Comparison of ENCODE assay signal across 14 mouse cellular contexts in the genomic region with DNA sequence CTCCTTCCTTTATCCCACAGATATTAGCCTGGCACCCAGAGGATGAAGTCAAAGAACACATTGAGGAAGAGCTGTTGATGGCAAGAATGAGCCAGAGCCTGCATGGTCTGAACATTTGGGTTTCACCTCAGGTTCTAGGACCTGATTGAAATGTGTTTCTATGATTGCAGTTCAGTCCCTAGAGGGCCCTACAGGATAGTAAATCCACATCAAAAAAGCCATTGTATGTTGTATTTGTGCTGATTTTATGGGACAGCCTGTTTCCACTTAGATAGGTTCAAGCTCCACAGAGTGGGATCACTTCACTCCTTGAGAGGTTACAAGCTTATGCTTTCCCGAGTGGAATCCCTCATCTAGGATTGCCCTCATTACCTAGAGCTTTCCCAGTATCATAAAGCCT.
DNase-seq lines count a peak whose midpoint lies in the region; ATAC-seq and TF ChIP-seq lines count a peak whose summit lies in the region.
"Had no signal": no experiment of that assay in that cellular context is flagged by ENCODE, and none has a peak within 500 bp of the region (broad histone marks: within the 10 kb centered on the region; RNA-seq: fewer than 3 reads in every experiment).

No protein-coding gene starts in this region.

- ATAC-seq in heart, embryonic 12.5 days (ENCODE audit: insufficient number of reproducible peaks, low FRiP score), result no peak
- ATAC-seq in midbrain, embryonic 14.5 days (ENCODE audit: low FRiP score, low TSS enrichment), result no peak
- ATAC-seq in midbrain, embryonic 16.5 days, result no peak
- ATAC-seq in Patski, result no peak
- no peak for ATAC-seq in stomach, postnatal 0 days (ENCODE audit: low FRiP score, low TSS enrichment)
- ATAC-seq: intestine, embryonic 16.5 days had no signal

- CTCF ChIA-PET in Patski (lab: Charles Lee), result interaction anchor here (1.1 to 1.7 kb wide), 5 partner anchors 10 to 414 kb away, joined by 3 to 5 read pairs (median 3); no protein-coding TSS in a partner anchor

- no peaks in the 10 kb centered on the region for H3K27me3 ChIP-seq in heart, adult 2 months (ENCODE audit: control insufficient read depth, insufficient read depth, low read length)
- H3K27me3 ChIP-seq in heart, embryonic 12.5 days (replicated peaks), result no peaks in the 10 kb centered on the region
- H3K27me3 ChIP-seq in midbrain, embryonic 14.5 days (ENCODE audit: control insufficient read depth, insufficient read depth, low read length), result no peaks in the 10 kb centered on the region
- no peaks in the 10 kb centered on the region for H3K27me3 ChIP-seq in midbrain, embryonic 16.5 days (ENCODE audit: control insufficient read depth, insufficient read depth, low read depth, low read length)
- peaks cover 4% of the 10 kb centered on the region for H3K27me3 ChIP-seq in Patski
- H3K27me3 ChIP-seq in stomach, postnatal 0 days (ENCODE audit: control insufficient read depth, insufficient read depth, low read length), result no peaks in the 10 kb centered on the region
- H3K27me3 ChIP-seq: embryonic facial prominence, embryonic 13.5 days had no signal

- no peak overlapping the region for H3K27ac ChIP-seq in heart, adult 2 months
- no peak overlapping the region for H3K27ac ChIP-seq in heart, embryonic 12.5 days (ENCODE audit: poor library complexity, severe bottlenecking)
- H3K27ac ChIP-seq in midbrain, embryonic 14.5 days (replicated peaks; ENCODE audit: low read depth, low read length), result no peak overlapping the region
- no peak overlapping the region for H3K27ac ChIP-seq in midbrain, embryonic 16.5 days (ENCODE audit: low read length)
- H3K27ac ChIP-seq in stomach, postnatal 0 days (replicated peaks), result no peak overlapping the region
- H3K27ac ChIP-seq: embryonic facial prominence, embryonic 13.5 days had no signal

- in situ Hi-C loops in Patski (cut with MboI; ENCODE audit: low pct_unique_long_range_greater_than_20kb), result loop anchor here (25.0 kb wide), 1 partner anchor 1052 kb away; no protein-coding TSS in a partner anchor

- intact Hi-C loops in heart, adult 2 months (cut with DNase I), result no loop called here

- H3K4me3 ChIP-seq in heart, adult 2 months, result no peak overlapping the region
- no peak overlapping the region for H3K4me3 ChIP-seq in heart, embryonic 12.5 days
- no peak overlapping the region for H3K4me3 ChIP-seq in midbrain, embryonic 14.5 days (replicated peaks; ENCODE audit: low read depth, low read length)
- H3K4me3 ChIP-seq in midbrain, embryonic 16.5 days (ENCODE audit: low read depth, low read length), result no peak overlapping the region
- no peak overlapping the region for H3K4me3 ChIP-seq in stomach, postnatal 0 days (ENCODE audit: low read depth, low read length)
- H3K4me3 ChIP-seq: embryonic facial prominence, embryonic 13.5 days had no signal

- no peak for DNase-seq in heart, adult 2 months
- DNase-seq in midbrain, embryonic 14.5 days, result peak; percentile 17
- no peak for DNase-seq in Patski (ENCODE audit: low read depth, low spot score)
- DNase-seq in stomach, postnatal 0 days (ENCODE audit: low spot score), result no peak
- no peak for DNase-seq in thymus, postnatal 4 days
- DNase-seq in frontal cortex, postnatal 14 days (ENCODE audit: low spot score in 2 of 2), result no peak
- DNase-seq: cerebellum, adult 8-10 months; heart, postnatal 36 days; lung, postnatal 4 days; right cerebral cortex, postnatal 25 days had no signal

- WGBS in heart, adult 2 months, result 55% methylated on average over 1 of the region's 1 CpGs
- 50% methylated on average over 1 of the region's 1 CpGs for WGBS in heart, embryonic 12.5 days
- WGBS in midbrain, embryonic 14.5 days, result 62% methylated on average over 1 of the region's 1 CpGs
- WGBS in midbrain, embryonic 16.5 days, result 70% methylated on average over 1 of the region's 1 CpGs
- 81% methylated on average over 1 of the region's 1 CpGs for WGBS in stomach, postnatal 0 days

- TF ChIP-seq EP300 in heart, adult 2 months (IDR thresholded peaks at IDR 0.05; ENCODE audit: insufficient read depth, low read depth, low read length), result no peak
- no peak for TF ChIP-seq EP300 in stomach, postnatal 0 days (optimal IDR thresholded peaks at IDR 0.05)

- no peaks in the 10 kb centered on the region for H3K79me2 ChIP-seq in heart, adult 2 months (replicated peaks; ENCODE audit: control insufficient read depth, insufficient read depth, low read length)

- H3K9me3 ChIP-seq in heart, embryonic 12.5 days (replicated peaks), result no peaks in the 10 kb centered on the region
- no peaks in the 10 kb centered on the region for H3K9me3 ChIP-seq in midbrain, embryonic 14.5 days (ENCODE audit: control insufficient read depth, low read length)
- H3K9me3 ChIP-seq in midbrain, embryonic 16.5 days (replicated peaks; ENCODE audit: control insufficient read depth, low read length, poor library complexity, severe bottlenecking), result no peaks in the 10 kb centered on the region
- H3K9me3 ChIP-seq in stomach, postnatal 0 days (ENCODE audit: control insufficient read depth, low read length), result no peaks in the 10 kb centered on the region
- H3K9me3 ChIP-seq: embryonic facial prominence, embryonic 13.5 days had no signal

- H3K4me1 ChIP-seq in heart, adult 2 months (ENCODE audit: control insufficient read depth, insufficient read depth, low read length), result no peaks in the 10 kb centered on the region
- no peaks in the 10 kb centered on the region for H3K4me1 ChIP-seq in heart, embryonic 12.5 days (replicated peaks)
- H3K4me1 ChIP-seq in midbrain, embryonic 14.5 days (ENCODE audit: control insufficient read depth, insufficient read depth, low read length), result no peaks in the 10 kb centered on the region
- no peaks in the 10 kb centered on the region for H3K4me1 ChIP-seq in midbrain, embryonic 16.5 days (ENCODE audit: control insufficient read depth, insufficient read depth, low read length)
- no peaks in the 10 kb centered on the region for H3K4me1 ChIP-seq in stomach, postnatal 0 days (replicated peaks; ENCODE audit: control insufficient read depth, insufficient read depth)
- H3K4me1 ChIP-seq: embryonic facial prominence, embryonic 13.5 days had no signal

- no peak overlapping the region for H3K4me2 ChIP-seq in heart, embryonic 12.5 days
- H3K4me2 ChIP-seq in midbrain, embryonic 14.5 days (ENCODE audit: low read length), result no peak overlapping the region
- H3K4me2 ChIP-seq in midbrain, embryonic 16.5 days (ENCODE audit: low read length), result no peak overlapping the region
- H3K4me2 ChIP-seq in stomach, postnatal 0 days (replicated peaks; ENCODE audit: low read depth), result no peak overlapping the region
- H3K4me2 ChIP-seq: embryonic facial prominence, embryonic 13.5 days had no signal

- no peak for TF ChIP-seq POLR2A in heart, adult 2 months (IDR thresholded peaks at IDR 0.05; ENCODE audit: insufficient read depth, low read depth, low read length)

- no peak overlapping the region for H3K9ac ChIP-seq in heart, adult 2 months (ENCODE audit: low read depth, low read length)
- no peak overlapping the region for H3K9ac ChIP-seq in heart, embryonic 12.5 days
- no peak overlapping the region for H3K9ac ChIP-seq in midbrain, embryonic 14.5 days (replicated peaks; ENCODE audit: low read length)
- no peak overlapping the region for H3K9ac ChIP-seq in midbrain, embryonic 16.5 days (ENCODE audit: low read depth, low read length)
- H3K9ac ChIP-seq in stomach, postnatal 0 days (ENCODE audit: low read length), result no peak overlapping the region
- H3K9ac ChIP-seq: embryonic facial prominence, embryonic 13.5 days had no signal

- POLR2A ChIA-PET in Patski (lab: Charles Lee), result no interaction called here

- peak; percentile 40 for TF ChIP-seq CTCF in heart, adult 2 months (IDR thresholded peaks at IDR 0.05)
- peak; percentile 39 for TF ChIP-seq CTCF in Patski (IDR thresholded peaks at IDR 0.05)
- peak; percentile 54 for TF ChIP-seq CTCF in stomach, postnatal 0 days (IDR thresholded peaks at IDR 0.05; ENCODE audit: low read depth)

- no peaks in the 10 kb centered on the region for H3K36me3 ChIP-seq in heart, adult 2 months (ENCODE audit: control insufficient read depth, insufficient read depth, low read length)
- no peaks in the 10 kb centered on the region for H3K36me3 ChIP-seq in heart, embryonic 12.5 days
- H3K36me3 ChIP-seq in midbrain, embryonic 14.5 days (ENCODE audit: control insufficient read depth, insufficient read depth, low read length), result no peaks in the 10 kb centered on the region
- H3K36me3 ChIP-seq in midbrain, embryonic 16.5 days (ENCODE audit: control insufficient read depth, insufficient read depth, low read length), result no peaks in the 10 kb centered on the region
- H3K36me3 ChIP-seq in stomach, postnatal 0 days (ENCODE audit: control insufficient read depth, insufficient read depth, low read length), result no peaks in the 10 kb centered on the region
- H3K36me3 ChIP-seq: embryonic facial prominence, embryonic 13.5 days had no signal
